Mouse (Mus musculus) thymus, adult 2 months (tissue): ENCODE measurements around the gene Tgfbr2. TPM values are rescaled to one million over a fixed set of nuclear protein-coding genes. Genes with fewer than 3 reads are reported as not detected.

Experiments used
- DNase-seq: peaks from one replicate; pipeline ENCODE4 v3.0.0; 2021
- H3K27ac ChIP-seq: fragments of 200-500 bp; 2 replicates; pipeline ENCODE4 v1.5.1; 2012; ENCODE audit warnings: low read length, control low read depth; ENCODE audit not compliant: control insufficient read depth, insufficient read depth
- H3K27me3 ChIP-seq: fragments of 200-500 bp; 2 replicates; pipeline ENCODE4 v1.6.1; 2012; ENCODE audit warnings: mild to moderate bottlenecking, low read length, moderate library complexity, mixed read lengths; ENCODE audit not compliant: control insufficient read depth, insufficient read depth
- H3K36me3 ChIP-seq: fragments of 200-500 bp; 2 replicates; pipeline ENCODE4 v1.6.1; 2012; ENCODE audit warnings: mild to moderate bottlenecking, low read length, moderate library complexity; ENCODE audit not compliant: control insufficient read depth, insufficient read depth
- H3K4me1 ChIP-seq: fragments of 200-500 bp; replicated peaks from 2 replicates; pipeline ENCODE4 v1.6.1; 2012; ENCODE audit warnings: low read length; ENCODE audit not compliant: control insufficient read depth, insufficient read depth
- H3K4me3 ChIP-seq: fragments of 200-500 bp; 2 replicates; pipeline ENCODE4 v1.5.1; 2012; ENCODE audit warnings: mild to moderate bottlenecking, low read length, control low read depth, moderate library complexity; ENCODE audit not compliant: control insufficient read depth, insufficient read depth
- CTCF ChIP-seq: fragments of 200-500 bp; IDR thresholded peaks from 2 replicates; pipeline ENCODE4 v1.5.1; 2012; ENCODE audit warnings: mild to moderate bottlenecking, control low read depth, low read length, moderate library complexity, borderline replicate concordance; ENCODE audit not compliant: control insufficient read depth, poor library complexity, insufficient read depth; ENCODE audit errors: extremely low read depth
- POLR2A ChIP-seq: fragments of 200-500 bp; IDR thresholded peaks from 2 replicates; pipeline ENCODE4 v1.6.1; 2012; ENCODE audit warnings: mild to moderate bottlenecking, low read length, control low read depth, moderate library complexity; ENCODE audit not compliant: control insufficient read depth, poor library complexity, insufficient read depth; ENCODE audit errors: extremely low read depth
- WGBS: fragments of 180-500 bp; shearing (Covaris S2); methylation state at CpG from one replicate; pipeline ENCODE4 v1.1.7; 2018; 5-methylcytosine and 5-hydroxymethylcytosine counted together
- polyA plus RNA-seq: library from polyadenylated mRNA; depleted of rRNA; stranded (reverse); fragments of >200 nt; gene quantifications from 2 replicates; pipeline ENCODE4 v1.2.3, GENCODE M21; 2012

Gene Tgfbr2
- polyA plus RNA-seq, 1 experiment, result 57.2 TPM

DNA sequence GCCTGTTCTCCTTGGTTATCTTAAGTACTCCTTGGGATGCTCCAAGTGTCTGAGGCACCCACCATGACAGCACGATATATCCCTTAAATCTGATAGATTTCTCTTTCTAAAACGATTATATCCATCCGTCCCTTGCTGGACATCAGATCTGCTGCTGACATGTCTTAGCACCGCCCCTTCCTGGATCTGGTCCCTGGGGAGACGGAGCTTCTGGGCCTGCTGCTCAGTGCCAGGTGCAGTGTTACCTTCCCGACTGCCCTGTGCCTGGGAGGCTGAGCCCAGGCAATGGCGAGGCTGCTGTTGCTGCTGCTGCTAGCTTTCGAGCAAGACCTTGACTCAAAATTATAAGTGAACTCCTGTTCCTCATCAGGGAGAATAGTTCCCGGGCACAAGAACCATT, 75.1 kb downstream of the Tgfbr2 start:
- WGBS, result 96% methylated on average over 9 of the region's 9 CpGs
- DNase-seq, result no peak
- no peak for TF ChIP-seq CTCF
- no peak for TF ChIP-seq POLR2A
- H3K27me3 ChIP-seq, result no peaks in the 10 kb centered on the region
- H3K27ac ChIP-seq, result no peak overlapping the region
- H3K4me1 ChIP-seq, result no peaks in the 10 kb centered on the region; the same call in 1 of the 2 replicates
- H3K36me3 ChIP-seq, result peaks cover 37% of the 10 kb centered on the region
- H3K4me3 ChIP-seq, result no peak overlapping the region

DNA sequence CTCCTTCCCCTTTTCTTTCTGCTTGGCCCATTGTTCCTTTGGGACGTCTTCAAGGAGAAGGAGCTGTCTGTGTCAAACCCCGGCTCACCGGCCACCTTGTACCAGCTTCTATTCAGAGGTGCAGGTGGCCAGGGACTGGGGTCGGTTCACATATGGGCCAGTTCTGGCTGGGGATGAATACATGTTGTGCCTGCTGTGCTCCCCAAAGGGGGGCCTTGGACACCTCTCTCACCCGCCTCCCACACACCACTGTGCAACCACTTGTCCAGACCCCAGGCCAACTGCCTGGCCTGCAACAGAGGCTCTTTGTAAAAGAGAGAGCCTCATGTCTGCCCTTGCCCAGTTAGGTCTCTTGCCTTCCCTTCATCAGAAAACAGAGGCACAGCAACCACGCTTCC, 75.6 kb downstream of the Tgfbr2 start:
- H3K4me3 ChIP-seq, result no peak overlapping the region
- no peaks in the 10 kb centered on the region; the same call in 1 of the 2 replicates for H3K4me1 ChIP-seq
- no peaks in the 10 kb centered on the region for H3K27me3 ChIP-seq
- H3K27ac ChIP-seq, result no peak overlapping the region
- no peak for DNase-seq
- TF ChIP-seq CTCF (no peak), POLR2A (no peak)
- H3K36me3 ChIP-seq, result peaks cover 33% of the 10 kb centered on the region
- 93% methylated on average over 6 of the region's 6 CpGs for WGBS

DNA sequence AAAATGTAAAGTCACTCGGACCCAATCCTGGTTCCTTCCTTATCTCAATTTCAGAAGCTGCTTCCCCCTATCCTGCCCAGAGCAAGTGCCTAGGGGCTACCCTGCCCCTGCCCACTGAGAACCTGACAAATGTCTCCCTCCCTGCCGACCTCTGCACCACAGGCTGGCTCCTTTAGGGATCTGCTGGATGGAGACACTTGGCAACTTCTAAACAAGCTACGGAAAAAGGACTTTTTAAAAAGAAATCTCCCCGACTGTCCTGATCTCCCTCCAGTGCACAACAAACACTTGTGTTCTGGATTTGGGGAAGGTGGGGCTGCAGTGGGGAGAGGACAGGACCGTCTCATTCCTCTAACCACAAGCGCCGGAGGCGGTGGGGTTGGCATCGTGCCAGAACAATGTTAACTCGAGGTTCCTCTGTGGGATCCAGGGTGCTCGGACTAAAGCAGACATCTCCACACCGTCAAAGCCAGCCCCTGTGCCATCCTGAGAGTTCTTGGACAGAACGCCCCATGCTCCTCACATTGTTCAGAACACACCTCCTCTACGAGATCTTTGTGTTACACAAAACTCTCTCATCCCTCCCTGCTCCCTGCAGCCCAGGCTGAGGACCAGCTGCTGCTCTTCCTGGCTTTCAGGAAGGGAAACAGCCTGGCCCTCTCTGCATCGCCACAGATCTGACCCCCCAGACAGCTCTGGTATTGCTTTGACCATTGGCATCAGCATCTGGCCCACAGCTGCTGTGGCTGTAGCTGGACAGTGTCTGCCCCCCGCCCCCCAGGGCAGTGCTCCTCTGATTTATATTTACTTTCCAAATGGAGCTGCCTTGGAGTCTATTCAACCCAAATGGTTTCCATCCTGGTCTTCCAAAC, 76.2 kb downstream of the Tgfbr2 start:
- no peaks in the 10 kb centered on the region for H3K27me3 ChIP-seq
- TF ChIP-seq POLR2A (no peak), CTCF (no peak)
- H3K4me3 ChIP-seq, result no peak overlapping the region
- H3K4me1 ChIP-seq, result no peaks in the 10 kb centered on the region; the same call in 1 of the 2 replicates
- H3K27ac ChIP-seq, result no peak overlapping the region
- DNase-seq, result no peak
- 42% methylated on average over 16 of the region's 16 CpGs for WGBS
- H3K36me3 ChIP-seq, result peaks cover 31% of the 10 kb centered on the region

DNA sequence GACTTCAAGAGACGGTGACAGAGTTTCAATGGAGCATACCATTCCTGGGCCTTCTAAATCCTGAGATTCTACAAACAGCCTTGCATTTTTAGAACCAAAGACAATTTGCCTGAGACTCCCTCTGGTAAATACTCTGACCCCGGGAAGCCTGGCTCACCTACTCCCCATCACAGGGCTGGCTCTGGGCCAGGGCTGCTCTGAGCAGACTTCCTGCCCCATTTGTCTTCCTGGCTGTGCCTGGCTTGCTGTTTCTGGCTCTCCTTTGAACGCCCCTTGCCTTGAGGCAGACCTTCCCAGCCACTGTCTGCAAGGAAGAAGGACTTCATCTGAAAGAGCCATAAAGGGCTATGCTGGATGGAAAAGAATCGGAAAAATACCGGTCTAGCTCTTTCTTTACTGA, 83.2 kb downstream of the Tgfbr2 start:
- 49% methylated on average over 5 of the region's 5 CpGs for WGBS

DNA sequence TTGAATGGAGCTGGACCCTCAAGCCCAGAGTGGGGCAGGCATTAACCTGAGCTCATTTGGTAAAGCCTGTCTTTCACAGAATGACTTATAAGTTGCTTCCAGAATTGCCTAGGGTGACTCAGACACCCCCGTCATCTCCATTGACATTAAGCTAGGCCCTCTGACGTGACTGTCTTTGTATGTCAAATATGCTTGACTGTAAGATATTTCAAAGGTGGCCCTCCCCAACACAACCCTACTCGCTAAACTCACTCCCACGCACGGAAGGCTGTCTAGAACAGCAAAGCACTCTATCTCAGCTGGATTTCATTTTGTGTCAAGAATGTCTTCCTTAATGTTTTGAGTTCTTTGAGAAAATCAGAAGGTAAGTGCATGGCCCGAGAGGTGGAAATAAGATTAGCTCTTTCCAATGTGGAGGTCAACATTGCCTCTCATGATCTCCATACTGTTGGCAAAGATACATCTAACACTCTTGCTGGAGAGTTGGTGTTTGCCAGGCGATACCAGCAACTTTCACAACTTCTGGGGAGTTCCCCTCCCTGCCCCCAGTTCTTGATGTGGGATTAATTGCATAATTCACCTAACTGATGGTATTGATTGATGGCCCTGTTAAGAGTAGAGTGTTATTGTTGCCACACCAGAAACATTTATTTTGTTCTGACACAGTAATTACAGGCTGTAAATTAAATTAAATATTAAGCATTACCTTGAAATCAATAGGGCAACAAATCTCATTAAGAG, 83.9 kb downstream of the Tgfbr2 start:
- H3K27ac ChIP-seq, result no peak overlapping the region
- peaks cover 18% of the 10 kb centered on the region for H3K36me3 ChIP-seq
- H3K4me1 ChIP-seq, result peaks cover 19% of the 10 kb centered on the region
- 85% methylated on average over 7 of the region's 7 CpGs for WGBS
- no peak for DNase-seq
- no peaks in the 10 kb centered on the region for H3K27me3 ChIP-seq
- no peak for TF ChIP-seq CTCF
- TF ChIP-seq POLR2A, result no peak
- no peak overlapping the region for H3K4me3 ChIP-seq

More for the DNA sequence above, 83.2 kb downstream of the Tgfbr2 start:
- Histone ChIP-seq H3K27me3 (no peaks in the 10 kb centered on the region), H3K27ac (no peak overlapping the region), H3K4me3 (no peak overlapping the region), H3K4me1 (peaks cover 19% of the 10 kb centered on the region), H3K36me3 (peaks cover 18% of the 10 kb centered on the region)
- peak; percentile 43 for DNase-seq
- no peak for TF ChIP-seq CTCF

DNA sequence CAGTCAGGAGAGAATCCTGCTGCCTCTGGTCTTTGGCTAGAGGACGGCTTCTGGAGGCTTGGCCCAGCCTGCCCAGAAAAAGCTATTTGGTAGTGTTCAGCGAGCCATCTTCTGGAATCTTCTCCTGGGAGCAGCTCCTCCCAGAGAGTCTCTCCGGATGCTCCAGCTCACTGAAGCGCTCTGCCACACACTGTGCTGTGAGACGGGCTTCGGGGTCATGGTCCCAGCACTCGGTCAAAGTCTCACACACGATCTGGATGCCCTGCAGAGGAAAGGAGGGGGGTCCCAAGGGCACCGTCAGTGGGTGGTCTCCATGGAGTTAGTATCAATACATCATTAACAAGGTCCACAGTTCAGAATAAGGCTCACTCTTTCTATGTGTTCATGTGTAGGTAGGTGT, 84.9 kb downstream of the Tgfbr2 start:
- Histone ChIP-seq H3K27me3 (no peaks in the 10 kb centered on the region), H3K4me3 (no peak overlapping the region), H3K4me1 (peaks cover 19% of the 10 kb centered on the region), H3K27ac (no peak overlapping the region), H3K36me3 (peaks cover 18% of the 10 kb centered on the region)
- 97% methylated on average over 9 of the region's 9 CpGs for WGBS
- no peak for DNase-seq
- TF ChIP-seq POLR2A (no peak), CTCF (no peak)
